Mouse (Mus musculus) forebrain, postnatal 0 days (tissue): ENCODE measurements around the gene Lmntd1. TPM values are rescaled to one million over a fixed set of nuclear protein-coding genes. Genes with fewer than 3 reads are reported as not detected.
A peak's percentile ranks its signal among the peaks of the same experiment; 100 is the strongest.
"Not testable (repeated sequence)": the region's sequence is repeated elsewhere in the genome, so short reads cannot be mapped to it uniquely, and the experiment has no call there.

Experiments used
- ATAC-seq: fragments of 200-750 bp; cut with Nextera tagmentation; 2 replicates; pipeline ENCODE4 v1.8.0; 2017; ENCODE audit warnings: mild to moderate bottlenecking, moderate library complexity
- DNase-seq: peaks from one replicate; pipeline ENCODE4 v3.0.0-alpha.2; 2015
- H3K27ac ChIP-seq: fragments of 300-500 bp; sonication (generic); 2 replicates; pipeline ENCODE4 v1.5.1; 2014; ENCODE audit warnings: low read depth, mild to moderate bottlenecking, antibody characterized with exemption, low read length, moderate library complexity, mixed read lengths
- H3K27me3 ChIP-seq: fragments of 300-500 bp; sonication (generic); 2 replicates; pipeline ENCODE4 v1.6.1; 2014; ENCODE audit warnings: mild to moderate bottlenecking, low read length, mixed read lengths; ENCODE audit not compliant: insufficient read depth
- H3K36me3 ChIP-seq: fragments of 300-500 bp; sonication (generic); 2 replicates; pipeline ENCODE4 v1.6.1; 2014; ENCODE audit warnings: mild to moderate bottlenecking, moderate library complexity; ENCODE audit not compliant: insufficient read depth
- H3K4me1 ChIP-seq: fragments of 300-500 bp; sonication (generic); 2 replicates; pipeline ENCODE4 v1.6.1; 2014; ENCODE audit warnings: antibody characterized with exemption; ENCODE audit not compliant: insufficient read depth
- H3K4me2 ChIP-seq: fragments of 300-500 bp; sonication (generic); 2 replicates; pipeline ENCODE4 v1.6.1; 2014; ENCODE audit warnings: low read depth, mild to moderate bottlenecking, moderate library complexity
- H3K4me3 ChIP-seq: fragments of 300-500 bp; sonication (generic); 2 replicates; pipeline ENCODE4 v1.5.1; 2014; ENCODE audit warnings: low read depth, low read length, mixed read lengths
- H3K9ac ChIP-seq: fragments of 300-500 bp; sonication (generic); 2 replicates; pipeline ENCODE4 v1.6.1; 2014; ENCODE audit warnings: mild to moderate bottlenecking
- H3K9me3 ChIP-seq: fragments of 300-500 bp; sonication (generic); 2 replicates; pipeline ENCODE4 v1.6.1; 2016; ENCODE audit warnings: low read length
- CTCF ChIP-seq: sonication (generic); IDR thresholded peaks from 2 replicates; pipeline ENCODE4 v1.5.1; 2016; ENCODE audit warnings: antibody characterized with exemption, control low read depth, low read depth
- WGBS: fragments of 180-500 bp; shearing (Covaris S2); extraction: QIAGEN DNeasy Blood & Tissue Kit; methylation state at CpG from one replicate; pipeline ENCODE4 v1.1.7; 2014; 5-methylcytosine and 5-hydroxymethylcytosine counted together
- polyA plus RNA-seq: library from polyadenylated mRNA; unstranded; fragments of >200 nt; fragmentation: Nextera tagmentation; extraction: Ambion mirVana; gene quantifications from 2 replicates; pipeline ENCODE4 v1.2.1, GENCODE M21; 2015
- total RNA-seq: library from RNA; depleted of rRNA; stranded (reverse); fragments of >200 nt; gene quantifications from 2 replicates; pipeline ENCODE4 v1.2.3, GENCODE M21; 2014

Gene Lmntd1
- total and polyA plus RNA-seq, 2 experiments from 2014 or later, result 1.3 to 1.4 TPM

DNA sequence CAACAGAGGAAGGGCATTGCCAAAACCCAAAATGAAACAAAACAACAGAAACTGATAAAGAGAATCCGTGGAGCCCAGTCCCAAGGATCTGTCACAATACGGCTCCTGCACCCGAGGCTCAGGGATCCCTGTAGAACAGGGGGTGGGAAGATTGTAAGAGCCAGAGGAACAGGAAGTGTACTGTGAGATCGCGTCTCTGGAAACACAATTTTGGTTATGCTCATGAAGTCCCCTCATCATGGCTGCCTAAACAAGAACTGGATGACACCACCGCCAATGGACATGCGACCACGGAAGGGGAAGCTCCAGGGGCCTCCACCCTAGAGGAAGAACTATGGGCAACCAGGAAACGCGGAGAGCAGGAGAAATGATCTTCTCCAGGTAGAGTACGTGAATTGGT lies 271.3 kb downstream of the Lmntd1 start:
- TF ChIP-seq CTCF, result no peak
- 85% methylated on average over 11 of the region's 11 CpGs for WGBS
- Histone ChIP-seq H3K4me3 (no peak overlapping the region), H3K9ac (no peak overlapping the region), H3K9me3 (no peaks in the 10 kb centered on the region), H3K27me3 (no peaks in the 10 kb centered on the region), H3K4me1 (no peaks in the 10 kb centered on the region; the same call in 1 of the 2 replicates), H3K27ac (no peak overlapping the region), H3K4me2 (no peak overlapping the region), H3K36me3 (no peaks in the 10 kb centered on the region)
- ATAC-seq (no peak), DNase-seq (no peak)

- ATAC-seq, result peak; percentile 61
- DNase-seq, result peak; percentile 94
These were observed 272.6 kb downstream of the Lmntd1 start for GRCm38 (mm10) chr6:145341301-145342193.

DNA sequence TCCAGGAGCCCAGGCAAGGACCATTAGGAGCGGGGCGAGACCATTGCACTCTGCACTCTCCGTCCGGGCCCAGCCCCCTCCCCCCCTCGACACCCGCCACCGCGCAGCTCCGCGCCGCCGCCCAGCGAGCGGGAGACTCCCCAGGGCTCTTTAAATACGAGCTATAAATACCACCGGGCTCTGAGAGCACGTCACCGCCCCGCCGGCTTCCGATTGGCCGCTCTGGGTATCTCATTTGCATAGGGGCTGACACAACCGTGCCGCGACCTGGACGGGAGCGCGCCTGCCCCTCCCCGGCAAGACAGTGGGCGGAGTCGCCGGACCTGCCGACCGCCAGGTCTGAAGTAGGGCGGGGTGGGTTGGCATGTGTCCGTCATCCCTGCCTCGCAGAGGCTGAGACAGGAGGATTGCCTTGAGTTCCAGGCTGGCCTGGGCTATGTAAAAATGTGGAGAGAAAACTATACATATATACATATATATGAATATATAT lies 273.4 kb downstream of the Lmntd1 start:
- Histone ChIP-seq H3K27ac (peak overlapping the region; percentile 86), H3K27me3 (no peaks in the 10 kb centered on the region), H3K9ac (peak overlapping the region; percentile 55), H3K36me3 (no peaks in the 10 kb centered on the region), H3K9me3 (no peaks in the 10 kb centered on the region), H3K4me1 (no peaks in the 10 kb centered on the region; the same call in 1 of the 2 replicates), H3K4me2 (peak overlapping the region; percentile 83), H3K4me3 (peak overlapping the region; percentile 59)
- ATAC-seq (peak; percentile 94), DNase-seq (peak; percentile 95)
- no peak for TF ChIP-seq CTCF
- 2% methylated on average over 37 of the region's 37 CpGs for WGBS

More at GRCm38 (mm10) chr6:145341301-145342193, 272.6 kb downstream of the Lmntd1 start:
- H3K9ac ChIP-seq, result peak overlapping the region; percentile 55; the same call in 1 of the 2 replicates
- H3K36me3 ChIP-seq, result no peaks in the 10 kb centered on the region
- H3K9me3 ChIP-seq, result no peaks in the 10 kb centered on the region
- H3K27ac ChIP-seq, result peak overlapping the region; percentile 86
- peak; percentile 87 for TF ChIP-seq CTCF
- peak overlapping the region; percentile 83 for H3K4me2 ChIP-seq
- under 1% methylated on average over 33 of the region's 33 CpGs for WGBS
- peak overlapping the region; percentile 59 for H3K4me3 ChIP-seq
- no peaks in the 10 kb centered on the region; the same call in 1 of the 2 replicates for H3K4me1 ChIP-seq
- no peaks in the 10 kb centered on the region for H3K27me3 ChIP-seq

DNA sequence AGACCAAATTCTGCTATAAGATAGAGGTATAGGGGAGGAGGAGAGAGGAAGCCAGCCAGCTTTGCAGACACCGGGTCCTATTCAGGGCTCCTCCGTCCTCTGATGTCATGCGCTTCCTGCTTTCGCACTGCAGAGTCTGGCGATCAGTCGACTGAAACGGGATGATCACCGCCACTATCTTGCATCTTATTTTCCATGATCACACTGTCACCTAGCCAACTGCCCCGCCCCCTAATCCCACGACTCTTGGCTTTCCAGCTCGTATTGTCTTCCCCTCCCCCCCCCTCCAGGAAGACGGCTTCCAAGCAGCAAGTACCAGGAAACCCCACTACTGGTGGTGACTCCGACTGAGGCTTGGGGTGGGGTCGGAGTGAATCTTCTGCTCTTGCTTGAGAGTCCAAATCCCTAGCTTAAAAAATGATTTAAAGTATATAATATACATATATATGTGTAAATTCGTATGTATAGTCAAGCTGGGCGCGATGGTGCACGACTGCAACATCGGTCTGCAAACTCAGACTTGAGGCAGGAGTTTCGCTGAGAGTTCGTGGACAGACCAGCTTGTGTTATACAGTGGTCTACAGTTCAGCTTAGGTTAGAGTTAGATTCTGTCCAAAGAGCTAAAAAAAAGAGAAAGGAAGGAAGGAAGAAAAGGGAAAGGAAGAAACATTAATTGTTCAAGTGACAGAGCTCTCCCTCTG lies 274.0 kb downstream of the Lmntd1 start:
- H3K4me2 ChIP-seq, result peak overlapping the region; percentile 83
- no peaks in the 10 kb centered on the region for H3K9me3 ChIP-seq
- peak overlapping the region; percentile 86 for H3K27ac ChIP-seq
- H3K36me3 ChIP-seq, result no peaks in the 10 kb centered on the region
- DNase-seq (peak; percentile 78), ATAC-seq (peak; percentile 30)
- H3K9ac ChIP-seq, result peak overlapping the region; percentile 55
- no peaks in the 10 kb centered on the region; the same call in 1 of the 2 replicates for H3K4me1 ChIP-seq
- H3K27me3 ChIP-seq, result no peaks in the 10 kb centered on the region
- TF ChIP-seq CTCF, result no peak
- 1% methylated on average over 21 of the region's 21 CpGs for WGBS
- peak overlapping the region; percentile 59 for H3K4me3 ChIP-seq

DNA sequence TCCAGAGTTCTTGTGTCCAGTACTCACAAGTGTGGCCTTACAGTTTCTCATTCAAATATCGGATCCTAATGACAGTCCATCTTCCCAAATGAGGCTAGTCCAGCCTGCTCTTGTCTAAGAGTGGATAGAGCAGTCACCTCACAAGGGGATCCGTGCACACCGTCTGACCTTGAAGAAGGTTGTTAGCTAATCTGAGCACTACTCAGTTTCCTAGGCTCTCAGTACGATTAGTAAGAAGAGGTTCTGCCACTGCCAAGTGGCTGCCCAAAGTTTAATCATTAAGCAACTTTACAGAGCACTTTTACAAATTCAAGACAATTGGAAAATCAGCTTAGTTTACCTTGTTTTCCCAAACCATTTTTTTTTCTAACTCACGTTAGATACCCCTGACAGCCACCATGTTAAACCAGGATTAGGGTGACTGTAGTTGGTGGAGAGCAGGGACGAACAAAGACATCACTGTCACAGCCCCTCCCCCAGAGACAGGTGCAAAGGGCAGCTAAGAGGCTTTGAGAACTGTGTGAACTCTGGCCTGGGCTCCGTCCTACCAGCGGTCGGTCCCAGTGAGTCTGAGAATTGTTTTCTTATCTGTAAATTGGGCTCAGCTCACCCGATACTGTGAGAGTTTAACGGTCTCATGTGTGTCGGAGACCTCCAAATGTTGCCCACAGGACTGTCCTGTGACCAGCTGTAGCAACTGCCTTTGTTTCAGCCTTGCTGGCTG lies 275.4 kb downstream of the Lmntd1 start:
- TF ChIP-seq CTCF, result no peak
- Histone ChIP-seq H3K27ac (no peak overlapping the region), H3K4me2 (no peak overlapping the region), H3K9ac (no peak overlapping the region), H3K4me3 (no peak overlapping the region), H3K9me3 (no peaks in the 10 kb centered on the region), H3K4me1 (no peaks in the 10 kb centered on the region; the same call in 1 of the 2 replicates), H3K27me3 (no peaks in the 10 kb centered on the region), H3K36me3 (no peaks in the 10 kb centered on the region)
- DNase-seq, result no peak
- ATAC-seq, result no peak
- 40% methylated on average over 12 of the region's 12 CpGs for WGBS

DNA sequence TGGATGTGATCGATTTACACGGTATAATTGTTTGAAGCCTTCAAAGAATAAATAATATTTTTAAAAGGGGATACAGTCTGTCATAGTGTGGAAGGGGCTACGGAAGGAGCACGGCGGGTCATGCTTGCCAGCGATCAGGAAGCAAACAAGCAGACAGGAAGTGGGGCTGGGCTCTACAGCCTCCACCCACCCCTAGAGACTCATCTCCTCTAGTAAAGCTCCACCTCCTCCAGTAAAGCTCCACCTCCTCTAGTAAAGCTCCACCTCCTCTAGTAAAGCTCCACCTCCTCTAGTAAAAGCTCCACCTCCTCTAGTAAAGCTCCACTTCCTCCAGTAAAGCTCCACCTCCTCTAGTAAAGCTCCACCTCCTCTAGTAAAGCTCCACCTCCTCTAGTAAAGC lies 276.6 kb downstream of the Lmntd1 start:
- not testable (repeated sequence) for H3K4me3 ChIP-seq, ATAC-seq, H3K9me3 ChIP-seq, H3K4me2 ChIP-seq, H3K36me3 ChIP-seq, DNase-seq, H3K27me3 ChIP-seq, H3K9ac ChIP-seq, H3K4me1 ChIP-seq, H3K27ac ChIP-seq
- WGBS, result 87% methylated on average over 6 of the region's 6 CpGs
